Mouse (Mus musculus) heart, adult 18-20 months (tissue): ENCODE measurements around the gene Ier3. TPM values are rescaled to one million over a fixed set of nuclear protein-coding genes. Genes with fewer than 3 reads are reported as not detected.

ENCODE experiments used
- DNase-seq, 2 experiments: peaks; one replicate each; pipeline ENCODE4 v3.0.0; 2021 to 2022; ENCODE audit warnings: mixed read lengths in 1 of 2
- long read RNA-seq, 2 experiments: library from polyadenylated mRNA; stranded (forward); transcript quantifications; one replicate each; pipeline ENCODE4 v2.0.0; 2021
- total RNA-seq, 2 experiments: library from RNA; stranded (reverse); gene quantifications; 2 replicates each; pipeline ENCODE4 v1.2.3; 2021

Ier3 gene
- total RNA-seq, result 10 to 100 TPM; 20.2 to 25.6 TPM
- long read RNA-seq, experiment 1, transcript Ier3-201 (2 exons, 1,131 nt), result major isoform, 5 of 6 reads
- long read RNA-seq, experiment 1, partial matches to known transcripts, result 0 of 6 reads
- long read RNA-seq, experiment 1, other reads (novel, unspliced or antisense), result 1 of 6 reads
- long read RNA-seq, experiment 2, partial matches to known transcripts, result 0 of 6 reads
- long read RNA-seq, experiment 2, other reads (novel, unspliced or antisense), result 2 of 6 reads

GRCm38 (mm10) chr17:35821439-35822430 lies at the start of gene Ier3:
TSS of gene Ier3 (plus strand) at chr17:35821684.
- peak; percentile 93 to 95 for DNase-seq

DNA sequence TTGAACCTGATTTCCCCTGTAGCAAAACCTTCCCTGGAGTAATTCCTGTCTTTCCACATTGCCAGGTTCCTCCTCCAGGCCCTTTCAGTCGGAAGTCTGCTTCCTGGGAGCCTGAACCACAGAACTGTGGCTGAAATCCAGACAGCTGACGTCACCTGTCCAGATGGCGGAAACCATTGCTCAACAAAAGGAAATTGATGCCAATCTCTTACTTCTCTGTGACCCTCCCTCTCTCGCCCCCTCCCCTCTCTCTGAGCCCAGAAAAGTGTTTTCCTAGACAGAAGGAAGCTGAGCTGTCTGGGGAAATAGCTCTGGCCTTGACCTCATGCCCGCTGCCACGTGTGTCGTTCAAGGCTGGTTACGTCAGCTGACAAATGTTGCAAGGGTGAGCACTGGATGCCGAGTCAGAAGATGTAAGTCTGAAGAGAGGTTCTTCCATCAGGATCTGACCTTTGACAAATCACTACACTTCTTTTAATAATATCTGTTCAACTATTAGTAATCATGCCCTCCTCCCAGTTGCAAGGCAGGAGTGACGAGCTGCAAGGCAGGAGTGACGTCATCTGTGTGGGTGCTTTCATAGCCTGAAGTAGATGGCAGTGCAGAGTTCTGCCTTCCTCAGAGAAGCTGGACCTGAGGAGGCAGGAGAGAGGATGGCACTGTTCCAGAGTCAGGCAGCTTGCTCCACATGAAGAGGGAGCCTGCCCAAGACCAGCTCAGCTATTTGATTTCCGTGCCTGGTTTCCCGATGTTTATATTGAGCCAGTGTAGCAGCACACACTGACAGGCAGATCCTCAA lies 44.5 kb upstream of the Ier3 start:
- DNase-seq, result peak; percentile 92 to 93

DNA sequence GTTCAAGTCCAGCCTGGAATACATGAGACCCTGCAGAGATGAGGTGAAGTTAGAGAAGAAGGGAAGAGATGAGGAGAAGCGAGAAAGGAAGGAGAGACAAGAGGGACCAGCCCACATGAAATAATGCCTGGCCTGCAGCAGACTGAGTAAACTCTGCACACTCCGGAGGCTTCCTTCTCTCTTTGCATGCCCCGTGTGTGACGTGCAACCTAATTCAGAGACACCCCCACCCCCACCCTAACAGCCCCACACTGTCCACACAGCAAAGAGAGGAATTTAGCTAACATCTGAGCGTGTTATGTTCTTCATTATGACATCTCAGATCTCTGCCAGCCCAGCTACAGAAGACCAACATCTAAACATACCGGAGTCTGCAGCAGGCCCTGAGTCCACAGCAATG lies 42.5 kb upstream of the Ier3 start:
- DNase-seq, result no peak

- no peak for DNase-seq
Measured at GRCm38 (mm10) chr17:35779466-35780205, 41.8 kb upstream of the Ier3 start.

DNA sequence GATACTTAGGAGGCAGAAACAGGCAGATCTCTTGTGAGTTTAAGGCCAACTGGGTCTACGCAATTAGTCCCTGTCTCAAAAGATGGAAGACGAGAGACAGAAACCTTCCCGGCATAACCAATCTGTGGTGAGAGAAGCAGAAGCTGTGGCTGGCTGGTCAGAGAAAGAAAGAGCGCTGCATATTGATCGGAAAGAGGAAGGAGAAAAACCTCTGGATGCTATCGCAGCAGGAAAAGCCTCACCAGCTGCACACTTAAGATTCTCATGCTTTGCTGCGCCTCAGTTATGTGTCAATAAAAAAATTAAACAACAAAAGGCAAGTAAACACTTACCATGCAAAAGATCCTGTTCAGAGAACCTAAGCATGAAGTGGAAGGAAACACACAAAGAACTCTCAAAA lies 41.1 kb upstream of the Ier3 start:
- DNase-seq, result peak in 1 of 2 experiments; percentile 50

GRCm38 (mm10) chr17:35782398-35782797 lies 39.1 kb upstream of the Ier3 start:
- no peak for DNase-seq

- no peak for DNase-seq
Measured at GRCm38 (mm10) chr17:35782924-35783323, 38.6 kb upstream of the Ier3 start.

DNA sequence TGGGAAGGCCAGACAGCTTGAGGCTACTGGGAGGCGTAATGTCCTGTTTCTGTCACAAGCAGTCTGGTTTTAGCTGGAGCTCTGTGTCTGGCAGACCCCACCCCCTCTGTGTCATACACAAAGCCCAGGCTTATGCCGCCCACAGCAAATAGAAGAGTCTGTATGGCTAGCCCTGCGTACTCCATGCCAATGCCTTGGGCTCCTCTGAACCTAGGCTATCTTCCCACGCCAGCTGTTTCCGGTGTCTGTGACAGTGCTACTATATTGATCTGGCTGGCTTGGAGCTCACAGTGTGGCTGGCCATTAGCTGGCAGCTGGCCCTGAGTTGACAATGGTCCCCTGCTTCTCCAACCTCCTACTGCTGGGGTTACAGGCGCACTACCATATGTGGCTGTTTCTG lies 37.5 kb upstream of the Ier3 start:
- DNase-seq, result no peak

DNA sequence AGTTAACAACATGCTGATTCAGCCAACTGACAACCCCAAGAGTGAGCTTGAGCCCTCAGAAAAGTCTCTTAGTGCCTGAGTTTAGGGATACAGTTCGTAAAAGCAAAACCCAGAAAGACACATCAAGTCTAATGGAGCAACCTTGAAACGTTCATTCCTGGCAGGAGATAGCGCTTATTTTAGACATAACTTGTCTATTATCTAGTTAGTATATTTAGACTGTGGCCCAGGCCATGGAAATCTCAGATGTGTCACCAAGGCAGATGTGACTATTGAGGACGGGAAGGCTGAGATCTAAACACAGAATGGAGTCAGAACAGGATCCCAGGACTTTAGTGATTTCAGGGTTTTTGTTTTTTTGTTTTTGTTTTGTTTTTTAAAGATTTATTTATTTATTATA lies 36.3 kb upstream of the Ier3 start:
- DNase-seq, result peak; percentile 53 to 54

DNA sequence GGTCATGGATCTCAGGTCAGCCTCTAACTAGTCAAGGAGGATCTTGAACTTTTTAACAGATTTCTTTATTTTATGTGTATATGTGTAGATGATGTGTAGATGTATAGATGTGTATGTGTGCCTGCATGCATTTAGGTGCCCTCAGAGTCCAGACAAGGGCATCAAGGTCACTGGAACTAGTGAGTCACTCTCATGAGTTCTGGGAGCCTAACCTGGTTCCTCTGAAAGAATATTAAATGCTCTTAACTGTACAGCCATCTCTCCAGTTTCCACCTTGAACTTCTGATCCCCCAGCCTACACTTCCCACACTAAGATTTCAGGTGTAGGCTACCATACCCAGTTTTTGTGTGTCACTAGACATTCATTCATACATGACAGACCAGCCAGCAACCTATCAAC lies 34.0 kb upstream of the Ier3 start:
- DNase-seq, result no peak

- DNase-seq, result no peak
Measured at GRCm38 (mm10) chr17:35788025-35788424, 33.5 kb upstream of the Ier3 start.

GRCm38 (mm10) chr17:35790933-35791332 lies 30.6 kb upstream of the Ier3 start:
- DNase-seq, result no peak

- DNase-seq, result no peak
Measured at GRCm38 (mm10) chr17:35792837-35793236, 28.6 kb upstream of the Ier3 start.

GRCm38 (mm10) chr17:35795099-35795498 lies 26.4 kb upstream of the Ier3 start:
- DNase-seq, result no peak

GRCm38 (mm10) chr17:35795656-35796055 lies 25.8 kb upstream of the Ier3 start:
- DNase-seq, result no peak

DNA sequence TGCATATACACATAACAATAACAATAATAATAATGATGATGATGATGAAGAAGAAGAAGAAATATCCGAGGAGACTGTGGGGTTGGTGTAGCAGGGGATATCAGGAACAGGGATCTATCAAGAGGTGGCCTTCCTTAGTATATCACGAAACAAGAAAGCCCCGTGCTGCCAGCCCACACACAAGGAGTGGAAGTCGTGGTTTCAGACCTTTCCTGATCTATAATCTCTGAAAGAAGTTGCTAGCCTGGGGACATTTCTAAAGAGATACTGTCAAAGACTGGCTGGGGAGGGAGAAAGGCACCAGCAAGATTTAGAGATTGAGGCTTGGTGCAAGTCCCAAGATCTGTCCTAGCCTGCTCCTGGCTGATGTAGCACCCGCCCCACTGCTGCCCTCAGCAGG lies 24.6 kb upstream of the Ier3 start:
- DNase-seq, result no peak

- no peak for DNase-seq
Measured at GRCm38 (mm10) chr17:35800905-35801304, 20.6 kb upstream of the Ier3 start.

GRCm38 (mm10) chr17:35803020-35803419 lies 18.5 kb upstream of the Ier3 start:
- DNase-seq, result peak in 1 of 2 experiments; percentile 63

DNA sequence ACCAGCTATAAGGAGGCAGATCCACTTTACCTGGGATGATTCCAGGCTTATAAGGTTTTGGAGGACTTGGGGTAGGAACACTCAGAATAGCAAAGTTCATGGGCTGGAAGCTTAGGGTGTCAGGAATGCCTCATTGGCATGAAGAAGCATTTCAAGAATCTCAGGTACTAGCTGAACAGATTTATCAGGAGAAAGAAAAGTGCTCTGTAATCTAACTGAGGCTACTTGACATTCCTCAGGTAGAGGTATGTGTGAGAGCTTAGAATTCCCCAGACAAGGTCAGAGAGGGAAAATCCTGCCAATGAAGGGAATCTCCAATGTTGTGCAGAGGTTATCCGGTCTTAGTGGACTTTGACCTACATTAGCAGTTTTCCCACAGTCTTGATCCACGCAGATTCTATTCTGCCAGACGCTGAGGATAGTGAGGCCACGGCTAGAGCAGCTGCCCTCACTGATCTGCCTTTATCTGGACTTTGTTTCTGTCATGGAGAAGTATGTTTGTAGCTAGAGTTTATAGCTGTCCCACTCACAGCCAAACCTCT lies 17.6 kb upstream of the Ier3 start:
- no peak for DNase-seq

DNA sequence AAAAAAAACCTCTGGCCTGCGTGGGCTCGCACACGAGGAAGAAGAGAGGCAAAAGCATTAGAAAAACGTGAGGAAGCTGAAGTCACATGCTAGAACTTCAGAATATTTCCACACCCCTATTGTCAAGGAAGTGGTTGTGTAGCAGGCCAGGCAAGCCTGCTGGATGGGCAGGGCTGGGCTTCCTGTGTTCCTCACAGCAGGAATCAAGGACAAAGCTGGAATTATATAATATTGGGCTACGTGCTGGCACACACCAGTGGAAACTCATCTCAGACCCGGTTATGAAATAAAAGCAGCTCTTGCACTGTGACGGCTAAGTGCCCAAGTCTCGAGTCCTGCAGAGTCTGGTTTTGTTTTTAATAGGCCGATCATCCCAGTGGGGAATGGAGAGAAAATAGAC lies 13.4 kb upstream of the Ier3 start:
- DNase-seq, result peak; percentile 84 to 91

- DNase-seq, result no peak
Measured at GRCm38 (mm10) chr17:35809395-35809794, 12.1 kb upstream of the Ier3 start.
